Mouse (Mus musculus): ENCODE results near the gene Fbxw4.

DNA sequence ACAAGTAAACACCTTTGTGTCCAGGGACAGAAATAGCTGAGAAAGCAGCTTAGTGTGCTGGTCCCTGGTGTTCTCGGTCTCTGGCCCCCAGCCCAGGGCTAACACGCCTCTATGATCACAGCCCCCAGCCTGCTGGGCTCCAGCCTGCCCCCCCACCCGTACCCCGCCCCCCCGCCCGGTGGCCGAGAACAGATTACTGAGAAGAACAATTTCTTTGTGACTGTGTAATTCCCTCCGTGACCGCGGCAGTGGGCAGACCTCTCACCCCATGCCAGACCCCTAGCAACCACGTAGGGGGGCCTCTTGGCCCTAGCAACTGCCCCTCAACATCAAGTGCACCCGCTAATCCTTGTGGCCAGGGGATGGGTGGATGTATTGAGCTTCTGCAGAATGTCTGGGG lies 79.9 kb downstream of the Fbxw4 start:
- TF ChIP-seq POLR2A (IDR thresholded peaks at IDR 0.05; ENCODE audit: borderline replicate concordance, extremely low read depth, low read depth, low read length) (no peak), CTCF (IDR thresholded peaks at IDR 0.05; ENCODE audit: insufficient read depth, low read length) (no peak)
